Mouse (Mus musculus): Measurements from ENCODE around the gene Pik3cb. TPM values are rescaled to one million over a fixed set of nuclear protein-coding genes. Genes with fewer than 3 reads are reported as not detected.

Gene Pik3cb
- polyA plus RNA-seq, 1 experiment: 3.4 TPM

DNA sequence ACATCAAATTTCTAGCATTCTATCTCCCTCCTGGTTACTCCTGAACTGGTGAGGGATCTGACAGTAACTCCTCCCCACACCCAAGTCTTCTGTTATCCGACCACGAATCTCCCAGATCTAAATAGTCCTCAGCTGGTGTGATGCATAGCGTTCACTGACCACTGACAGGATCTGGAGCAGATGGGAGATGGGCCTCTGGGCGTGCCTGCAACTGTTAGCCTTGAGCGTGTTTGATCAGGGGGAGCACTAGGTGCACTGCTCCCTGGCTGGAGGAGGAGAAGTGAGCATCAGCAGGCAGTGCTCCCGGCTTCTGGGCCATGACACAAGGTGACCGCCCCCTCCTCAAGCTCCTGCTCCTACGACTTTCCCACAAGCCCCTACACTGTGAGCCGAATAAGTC, 98.4 kb downstream of the Pik3cb start:
- no peak for TF ChIP-seq CEBPB (IDR thresholded peaks at IDR 0.05; ENCODE audit: low read depth)
- TF ChIP-seq MYOG (IDR thresholded peaks at IDR 0.05; ENCODE audit: control insufficient read depth, extremely low read depth, insufficient read length): no peak
- no peak for TF ChIP-seq CTCF (IDR thresholded peaks at IDR 0.05; ENCODE audit: control insufficient read depth, insufficient read depth, insufficient read length)
- no peak for TF ChIP-seq FOSL1 (IDR thresholded peaks at IDR 0.05; ENCODE audit: insufficient read depth, low read length, poor library complexity, severe bottlenecking)
- no peak for TF ChIP-seq MAX (IDR thresholded peaks at IDR 0.05)
- TF ChIP-seq MYOD1 (IDR thresholded peaks at IDR 0.05; ENCODE audit: control insufficient read depth, insufficient read length, low read depth): no peak
- TF ChIP-seq USF1 (IDR thresholded peaks at IDR 0.05; ENCODE audit: low read depth): no peak
- Histone ChIP-seq H3K36me3 (ENCODE audit: control insufficient read depth, insufficient read depth) (peaks cover 56% of the 10 kb centered on the region), H3K79me2 (ENCODE audit: control insufficient read depth, insufficient read depth) (no peaks in the 10 kb centered on the region), H3K79me3 (ENCODE audit: low read depth) (no peaks in the 10 kb centered on the region), H3ac (ENCODE audit: control insufficient read depth, insufficient read length, low read depth) (no peak overlapping the region), H3K4me3 (ENCODE audit: insufficient read depth, poor library complexity, severe bottlenecking) (no peak overlapping the region), H3K27me3 (ENCODE audit: control insufficient read depth, insufficient read depth, insufficient read length) (no peaks in the 10 kb centered on the region)

DNA sequence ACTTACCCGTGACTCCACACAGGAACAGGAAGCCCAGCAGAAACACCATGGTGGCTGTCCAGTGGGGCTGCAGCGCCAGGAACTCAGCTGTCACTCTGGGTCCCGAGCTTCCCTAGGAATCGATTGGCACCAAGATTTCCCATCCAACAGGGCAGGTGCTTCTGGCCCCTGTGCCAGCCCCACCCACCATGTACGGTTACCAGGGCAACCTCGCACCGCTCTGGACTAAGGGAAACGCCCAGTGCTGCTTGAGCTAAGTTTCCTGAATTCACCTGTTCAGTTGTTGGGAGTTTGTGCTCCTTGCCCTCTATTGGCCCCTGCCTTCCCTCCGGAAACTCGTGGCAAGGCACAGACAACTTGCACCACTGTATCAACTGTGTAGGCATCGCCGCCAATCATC, 104.8 kb downstream of the Pik3cb start, which contains the start of gene Gm1123:
Gm1123 (minus strand) TSS at position 141 of the 400 bp plus-strand sequence.
- Histone ChIP-seq H3K79me3 (ENCODE audit: low read depth) (no peaks in the 10 kb centered on the region), H3ac (ENCODE audit: control insufficient read depth, insufficient read length, low read depth) (no peak within 1 kb of the TSS), H3K36me3 (ENCODE audit: control insufficient read depth, insufficient read depth) (peaks cover 20% of the 10 kb centered on the region), H3K4me3 (ENCODE audit: insufficient read depth, poor library complexity, severe bottlenecking) (no peak within 1 kb of the TSS), H3K79me2 (ENCODE audit: control insufficient read depth, insufficient read depth) (no peaks in the 10 kb centered on the region), H3K27me3 (ENCODE audit: control insufficient read depth, insufficient read depth, insufficient read length) (no peaks in the 10 kb centered on the region)
- TF ChIP-seq USF1 (IDR thresholded peaks at IDR 0.05; ENCODE audit: low read depth) (no peak), MAX (IDR thresholded peaks at IDR 0.05) (no peak), CTCF (IDR thresholded peaks at IDR 0.05; ENCODE audit: control insufficient read depth, insufficient read depth, insufficient read length) (no peak), MYOD1 (IDR thresholded peaks at IDR 0.05; ENCODE audit: control insufficient read depth, insufficient read length, low read depth) (no peak), CEBPB (IDR thresholded peaks at IDR 0.05; ENCODE audit: low read depth) (no peak), MYOG (IDR thresholded peaks at IDR 0.05; ENCODE audit: control insufficient read depth, extremely low read depth, insufficient read length) (no peak), FOSL1 (IDR thresholded peaks at IDR 0.05; ENCODE audit: insufficient read depth, low read length, poor library complexity, severe bottlenecking) (no peak)

DNA sequence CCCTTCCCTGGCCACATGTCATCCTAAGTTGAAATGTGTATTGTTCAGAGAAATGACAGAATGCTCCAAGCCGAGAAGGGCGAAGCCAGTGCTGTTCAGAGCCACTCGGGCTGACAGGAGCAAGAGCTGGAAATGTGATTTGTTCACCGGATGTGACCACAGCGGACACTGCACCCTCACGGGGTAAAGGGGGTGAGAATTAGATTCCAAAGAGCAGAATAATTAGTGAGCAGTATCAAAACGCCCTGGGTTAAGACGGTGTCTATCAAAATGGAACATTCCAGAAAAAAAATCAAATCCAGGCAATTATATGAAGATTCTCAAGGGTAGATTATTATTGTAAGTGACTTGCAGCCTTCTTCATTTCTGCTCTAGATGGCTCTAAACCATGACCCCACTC, 106.3 kb downstream of the Pik3cb start:
- Histone ChIP-seq H3K79me3 (ENCODE audit: low read depth) (no peaks in the 10 kb centered on the region), H3K36me3 (ENCODE audit: control insufficient read depth, insufficient read depth) (peaks cover 14% of the 10 kb centered on the region), H3K4me3 (ENCODE audit: insufficient read depth, poor library complexity, severe bottlenecking) (no peak overlapping the region), H3K79me2 (ENCODE audit: control insufficient read depth, insufficient read depth) (no peaks in the 10 kb centered on the region), H3ac (ENCODE audit: control insufficient read depth, insufficient read length, low read depth) (no peak overlapping the region), H3K27me3 (ENCODE audit: control insufficient read depth, insufficient read depth, insufficient read length) (peaks cover 2% of the 10 kb centered on the region)
- TF ChIP-seq MAX (IDR thresholded peaks at IDR 0.05) (no peak), MYOD1 (IDR thresholded peaks at IDR 0.05; ENCODE audit: control insufficient read depth, insufficient read length, low read depth) (no peak), CTCF (IDR thresholded peaks at IDR 0.05; ENCODE audit: control insufficient read depth, insufficient read depth, insufficient read length) (no peak), MYOG (IDR thresholded peaks at IDR 0.05; ENCODE audit: control insufficient read depth, extremely low read depth, insufficient read length) (no peak), FOSL1 (IDR thresholded peaks at IDR 0.05; ENCODE audit: insufficient read depth, low read length, poor library complexity, severe bottlenecking) (no peak), CEBPB (IDR thresholded peaks at IDR 0.05; ENCODE audit: low read depth) (no peak), USF1 (IDR thresholded peaks at IDR 0.05; ENCODE audit: low read depth) (no peak)

DNA sequence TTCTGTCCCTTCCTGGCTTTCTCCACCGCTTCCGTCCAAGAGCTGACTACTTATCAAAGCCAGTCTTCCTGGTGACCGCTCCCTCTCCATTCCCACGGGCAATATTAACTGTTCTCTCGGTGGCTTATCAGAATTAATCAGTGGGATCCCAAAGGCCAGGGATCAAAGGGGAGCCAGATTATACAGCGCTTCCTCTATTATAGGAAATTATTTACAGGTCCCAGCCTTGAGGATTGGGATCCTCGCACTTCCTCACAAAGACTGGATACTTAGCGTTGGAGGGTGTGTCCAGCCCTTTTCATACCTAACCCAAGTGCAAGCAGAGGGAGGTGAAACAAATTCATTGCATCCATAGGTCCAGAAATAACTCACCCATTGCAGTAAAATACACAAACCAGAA, 108.4 kb downstream of the Pik3cb start:
- Histone ChIP-seq H3K79me2 (ENCODE audit: control insufficient read depth, insufficient read depth) (no peaks in the 10 kb centered on the region), H3K4me3 (ENCODE audit: insufficient read depth, poor library complexity, severe bottlenecking) (no peak overlapping the region), H3K27me3 (ENCODE audit: control insufficient read depth, insufficient read depth, insufficient read length) (peaks cover 3% of the 10 kb centered on the region), H3ac (ENCODE audit: control insufficient read depth, insufficient read length, low read depth) (no peak overlapping the region), H3K36me3 (ENCODE audit: control insufficient read depth, insufficient read depth) (no peaks in the 10 kb centered on the region), H3K79me3 (ENCODE audit: low read depth) (no peaks in the 10 kb centered on the region)
- TF ChIP-seq CEBPB (IDR thresholded peaks at IDR 0.05; ENCODE audit: low read depth) (no peak), CTCF (IDR thresholded peaks at IDR 0.05; ENCODE audit: control insufficient read depth, insufficient read depth, insufficient read length) (no peak), MYOD1 (IDR thresholded peaks at IDR 0.05; ENCODE audit: control insufficient read depth, insufficient read length, low read depth) (no peak)

DNA sequence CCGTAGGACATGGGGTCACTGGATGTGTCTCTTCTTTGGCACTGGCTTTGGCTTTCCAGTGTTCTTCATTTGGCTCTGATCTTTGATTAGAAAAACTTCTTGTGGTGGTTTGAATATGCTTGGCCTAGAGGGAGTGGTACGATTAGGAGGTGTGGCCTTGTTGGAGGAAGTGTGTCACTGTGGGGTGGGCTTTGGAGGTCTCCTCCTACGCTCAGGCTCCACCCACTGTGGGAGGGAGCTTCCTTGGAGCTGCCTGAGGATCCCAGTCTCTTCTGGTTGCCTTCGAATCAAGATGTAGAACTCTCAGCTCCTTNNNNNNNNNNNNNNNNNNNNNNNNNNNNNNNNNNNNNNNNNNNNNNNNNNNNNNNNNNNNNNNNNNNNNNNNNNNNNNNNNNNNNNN, 118.7 kb downstream of the Pik3cb start:
- H3ac ChIP-seq (ENCODE audit: control insufficient read depth, insufficient read length, low read depth): no peak overlapping the region
- H3K79me2 ChIP-seq (ENCODE audit: control insufficient read depth, insufficient read depth): no peaks in the 10 kb centered on the region
- H3K79me3 ChIP-seq (ENCODE audit: low read depth): no peaks in the 10 kb centered on the region
- H3K27me3 ChIP-seq (ENCODE audit: control insufficient read depth, insufficient read depth, insufficient read length): peaks cover 11% of the 10 kb centered on the region
- no peak for TF ChIP-seq MAX (IDR thresholded peaks at IDR 0.05)
- no peak for TF ChIP-seq CEBPB (IDR thresholded peaks at IDR 0.05; ENCODE audit: low read depth)
- no peak for TF ChIP-seq MYOD1 (IDR thresholded peaks at IDR 0.05; ENCODE audit: control insufficient read depth, insufficient read length, low read depth)
- TF ChIP-seq CTCF (IDR thresholded peaks at IDR 0.05; ENCODE audit: control insufficient read depth, insufficient read depth, insufficient read length): no peak
- H3K36me3 ChIP-seq (ENCODE audit: control insufficient read depth, insufficient read depth): no peaks in the 10 kb centered on the region
- no peak overlapping the region for H3K4me3 ChIP-seq (ENCODE audit: insufficient read depth, poor library complexity, severe bottlenecking)

DNA sequence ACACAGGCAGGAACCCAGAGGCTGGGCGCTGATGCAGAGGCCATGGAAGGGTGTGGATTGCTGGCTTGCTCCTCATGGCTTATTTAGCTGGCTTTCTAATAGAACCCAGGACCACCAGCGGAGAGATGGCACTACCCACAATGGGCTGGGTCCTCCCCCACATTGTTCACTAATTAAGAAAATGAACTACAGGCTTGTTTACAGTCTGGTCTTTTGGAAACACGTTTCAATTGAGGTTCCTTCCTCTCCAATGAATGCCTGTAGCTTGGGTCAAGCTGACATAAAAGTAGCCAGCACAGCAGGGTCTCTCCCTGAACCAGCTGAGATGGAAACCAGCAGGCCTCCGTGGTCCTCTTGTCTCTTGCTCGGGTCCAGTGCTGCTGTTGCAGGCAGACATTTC, 119.3 kb downstream of the Pik3cb start:
- Histone ChIP-seq H3K4me3 (ENCODE audit: insufficient read depth, poor library complexity, severe bottlenecking) (no peak overlapping the region), H3K79me3 (ENCODE audit: low read depth) (no peaks in the 10 kb centered on the region), H3K27me3 (ENCODE audit: control insufficient read depth, insufficient read depth, insufficient read length) (peaks cover 11% of the 10 kb centered on the region), H3K36me3 (ENCODE audit: control insufficient read depth, insufficient read depth) (no peaks in the 10 kb centered on the region), H3K79me2 (ENCODE audit: control insufficient read depth, insufficient read depth) (no peaks in the 10 kb centered on the region), H3ac (ENCODE audit: control insufficient read depth, insufficient read length, low read depth) (no peak overlapping the region)
- no peak for TF ChIP-seq FOSL1 (IDR thresholded peaks at IDR 0.05; ENCODE audit: insufficient read depth, low read length, poor library complexity, severe bottlenecking)
- no peak for TF ChIP-seq CTCF (IDR thresholded peaks at IDR 0.05; ENCODE audit: control insufficient read depth, insufficient read depth, insufficient read length)
- no peak for TF ChIP-seq MYOD1 (IDR thresholded peaks at IDR 0.05; ENCODE audit: control insufficient read depth, insufficient read length, low read depth)
- no peak for TF ChIP-seq MYOG (IDR thresholded peaks at IDR 0.05; ENCODE audit: control insufficient read depth, extremely low read depth, insufficient read length)
- no peak for TF ChIP-seq MAX (IDR thresholded peaks at IDR 0.05)
- TF ChIP-seq CEBPB (IDR thresholded peaks at IDR 0.05; ENCODE audit: low read depth): no peak
- no peak for TF ChIP-seq USF1 (IDR thresholded peaks at IDR 0.05; ENCODE audit: low read depth)

Measured in C2C12 (cell line).